Mouse (Mus musculus) gastrocnemius, postnatal 14 days (tissue): Measurements from ENCODE around the gene Pnck. TPM values are rescaled to one million over a fixed set of nuclear protein-coding genes. Genes with fewer than 3 reads are reported as not detected.

Experiments used
- DNase-seq: peaks from one replicate; pipeline ENCODE4 v3.0.0; 2021; ENCODE audit warnings: mixed read lengths
- intact Hi-C: fragments of 180-260 bp; cut with DNase I; formaldehyde crosslinking; loops from one replicate; pipeline ENCODE4 v1.15.1; 2025; ENCODE audit warnings: low total_unique reads
- total RNA-seq, 2 experiments: library from RNA; stranded (reverse); gene quantifications; 2 replicates each; pipeline ENCODE4 v1.2.3; 2021

Pnck gene
- total RNA-seq, 2 experiments from 2014 or later, result 15.4 to 16.3 TPM

GRCm38 (mm10) chrX:73653392-73653791 is 6.5 kb downstream of the Pnck start:
- no peak for DNase-seq
- intact Hi-C loops, result no loop called here

DNA sequence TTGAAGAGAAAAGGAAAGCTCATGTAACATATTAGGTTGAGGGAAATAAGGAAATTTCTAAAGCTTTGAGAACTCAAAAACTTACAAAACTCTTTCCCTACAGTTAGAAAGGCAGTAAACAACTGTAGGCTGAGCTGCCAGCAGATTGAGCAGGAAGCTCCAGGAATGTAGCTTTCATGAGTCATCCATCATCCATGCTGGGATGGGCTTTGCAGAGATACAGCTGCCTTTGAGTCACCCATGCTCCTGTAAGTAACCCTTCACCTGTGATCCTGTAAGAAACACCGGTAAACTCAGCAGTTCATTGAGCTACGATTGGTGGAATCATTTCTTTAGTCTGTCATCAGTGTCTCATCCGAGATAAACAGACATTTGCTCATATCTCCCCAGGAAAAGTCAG is 9.0 kb downstream of the Pnck start:
- intact Hi-C loops, result no loop called here
- DNase-seq, result no peak

- no peak for DNase-seq
- intact Hi-C loops, result no loop called here
Measured at GRCm38 (mm10) chrX:73645121-73645520, 14.8 kb downstream of the Pnck start.

DNA sequence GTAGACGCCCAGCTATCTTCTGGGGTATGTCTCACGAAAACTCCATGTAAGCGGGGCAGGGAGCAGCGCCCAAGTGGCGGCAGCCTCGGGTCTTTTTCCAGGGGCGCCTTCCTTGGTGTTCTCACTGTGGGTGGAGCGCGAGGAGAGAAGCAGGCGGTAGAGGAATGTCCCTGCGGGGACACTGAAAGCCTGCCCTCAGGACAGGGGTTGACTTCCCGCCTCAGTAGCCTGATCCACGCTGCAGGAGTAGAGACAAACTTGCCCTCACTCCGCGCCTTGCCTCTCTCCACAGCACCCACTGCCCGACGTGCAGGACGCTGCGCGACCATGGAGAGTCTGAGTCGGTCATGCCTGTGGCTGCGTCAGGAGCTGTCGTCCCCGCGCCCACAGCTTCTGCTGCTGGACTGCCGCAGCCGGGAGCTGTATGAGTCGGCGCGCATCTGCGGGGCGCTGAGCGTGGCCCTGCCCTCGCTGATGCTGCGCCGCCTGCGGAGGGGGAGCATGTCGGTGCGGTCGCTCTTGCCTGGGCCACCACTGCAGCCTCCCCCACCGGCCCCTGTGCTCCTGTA is 19.9 kb downstream of the Pnck start:
- intact Hi-C loops, result no loop called here
- DNase-seq, result no peak

DNA sequence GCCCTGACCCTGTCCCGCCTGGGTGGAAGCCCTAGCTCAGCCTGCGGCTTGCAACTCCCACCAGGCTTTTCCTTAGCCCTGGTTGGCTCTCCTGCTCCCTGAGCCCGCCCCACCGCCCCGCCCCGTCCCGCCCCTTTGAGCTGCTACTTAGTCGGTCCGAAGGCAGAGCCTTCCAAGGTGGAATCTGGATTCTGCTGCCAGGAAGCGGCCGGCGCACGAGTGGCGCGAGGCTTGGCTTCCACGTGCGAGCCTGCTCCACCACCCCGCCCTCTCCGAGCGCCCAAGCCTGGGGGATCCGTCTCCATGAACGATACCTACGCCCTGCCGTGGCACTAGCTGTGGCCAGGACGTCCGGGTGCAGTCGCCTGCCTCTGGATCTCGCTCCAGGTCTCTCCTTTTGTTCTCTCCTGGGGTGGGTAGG is 20.7 kb downstream of the Pnck start, which contains the start of gene Dusp9:
Gene Dusp9 (plus strand): TSS at position 165 of the 421 bp plus-strand sequence.
- no peak for DNase-seq
- intact Hi-C loops, result no loop called here

GRCm38 (mm10) chrX:73637415-73637814 is 22.5 kb downstream of the Pnck start:
- intact Hi-C loops, result no loop called here

GRCm38 (mm10) chrX:73635425-73635824 is 24.5 kb downstream of the Pnck start:
- no peak for DNase-seq
- intact Hi-C loops, result no loop called here

More at GRCm38 (mm10) chrX:73637415-73637814, 22.5 kb downstream of the Pnck start:
- no peak for DNase-seq

- DNase-seq, result no peak
Measured at GRCm38 (mm10) chrX:73626981-73627380, 32.9 kb downstream of the Pnck start.

DNA sequence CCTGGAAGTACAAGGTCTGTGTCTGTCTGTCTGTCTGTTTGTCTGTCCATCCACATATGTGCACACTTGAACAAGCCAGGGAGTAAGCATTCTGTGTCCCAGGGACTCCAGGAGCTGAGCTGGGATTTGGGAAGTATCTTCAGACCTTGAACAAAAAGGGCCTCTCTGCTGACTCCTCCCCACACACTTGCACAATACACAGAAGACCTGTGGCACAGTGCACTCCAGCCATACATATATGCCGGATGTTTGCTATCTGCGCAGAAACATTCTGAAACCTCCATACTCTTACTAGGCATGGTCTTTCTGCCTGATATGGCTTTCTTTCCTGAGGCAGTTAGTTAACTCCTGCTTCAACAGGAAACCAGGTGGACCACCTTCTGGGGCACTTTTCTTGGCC is 40.0 kb downstream of the Pnck start:
- DNase-seq, result no peak
- intact Hi-C loops, result no loop called here

More at GRCm38 (mm10) chrX:73626981-73627380, 32.9 kb downstream of the Pnck start:
- intact Hi-C loops, result no loop called here

- DNase-seq, result no peak
- intact Hi-C loops, result no loop called here
Measured at GRCm38 (mm10) chrX:73619401-73619800, 40.5 kb downstream of the Pnck start.

DNA sequence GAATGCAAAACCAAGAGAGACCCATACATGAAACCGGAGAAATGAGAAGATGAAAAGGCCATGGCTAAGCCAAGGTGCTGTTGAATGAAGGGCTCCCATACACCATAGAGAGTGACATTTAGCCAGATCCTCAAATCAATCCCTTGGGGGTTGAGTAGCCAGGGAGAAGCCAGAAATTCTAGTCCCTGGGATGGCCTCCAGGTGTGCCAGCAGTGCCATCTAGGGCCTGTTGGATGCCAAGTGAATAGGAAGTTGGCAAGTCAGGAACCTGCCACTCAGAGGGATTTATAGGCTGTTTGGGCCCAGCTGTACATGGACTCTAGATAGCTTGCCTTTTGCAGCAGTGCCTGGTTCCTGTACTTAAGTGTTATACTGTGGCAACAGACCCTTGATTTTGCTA is 44.0 kb downstream of the Pnck start:
- DNase-seq, result no peak
- intact Hi-C loops, result no loop called here

- intact Hi-C loops, result no loop called here
Measured at GRCm38 (mm10) chrX:73613665-73614064, 46.3 kb downstream of the Pnck start.

More at GRCm38 (mm10) chrX:73613665-73614064, 46.3 kb downstream of the Pnck start:
- no peak for DNase-seq

Other genes with a start within 250 kb of the Pnck start
- under 1 TPM; 0.04 TPM for gene Zfp92, start 249.0 kb downstream of the Pnck start, total RNA-seq
- gene Trex2, start 224.8 kb downstream of the Pnck start, total RNA-seq, result not detected
- gene Haus7, start 201.1 kb downstream of the Pnck start, total RNA-seq, result 10 to 100 TPM; 15.7 to 20.4 TPM
- 100 to 1,000 TPM; 213 to 236 TPM for gene Bgn, start 176.5 kb downstream of the Pnck start, total RNA-seq
- gene Atp2b3, start 157.0 kb downstream of the Pnck start, total RNA-seq, result 1 to 10 TPM; 8.2 to 8.7 TPM
- not detected for gene Dusp9, start 20.7 kb downstream of the Pnck start, total RNA-seq
- gene Slc6a8, start 13.0 kb upstream of the Pnck start, total RNA-seq, result 10 to 100 TPM; 55.5 to 58.5 TPM
- gene Bcap31, start 56.1 kb upstream of the Pnck start, total RNA-seq, result 10 to 100 TPM; 60.5 to 68.8 TPM
- 10 to 100 TPM; 22.2 to 22.9 TPM for gene Abcd1, start 56.5 kb upstream of the Pnck start, total RNA-seq
- 1 to 10 TPM; 1.2 to 1.8 TPM for gene Plxnb3, start 97.0 kb upstream of the Pnck start, total RNA-seq
- gene Srpk3, start 114.3 kb upstream of the Pnck start, total RNA-seq, result 10 to 100 TPM; 66.3 to 93.3 TPM
- gene Idh3g, start 126.8 kb upstream of the Pnck start, total RNA-seq, result 100 to 1,000 TPM; 305 to 363 TPM
- gene Ssr4, start 126.9 kb upstream of the Pnck start, total RNA-seq, result 10 to 100 TPM; 83.7 to 89.5 TPM
- gene Pdzd4, start 164.9 kb upstream of the Pnck start, total RNA-seq, result 1 to 10 TPM; 1.7 to 2.2 TPM
- not detected for gene Avpr2, start 232.0 kb upstream of the Pnck start, total RNA-seq
- 1 to 10 TPM; 1.4 to 1.5 TPM for gene L1cam, start 236.0 kb upstream of the Pnck start, total RNA-seq